Mouse (Mus musculus): ENCODE measurements around the gene Tmem163. TPM values are rescaled to one million over a fixed set of nuclear protein-coding genes. Genes with fewer than 3 reads are reported as not detected.
A peak's percentile ranks its signal among the peaks of the same experiment; 100 is the strongest.

Gene Tmem163
- polyA plus RNA-seq, 1 experiment from 2014 or later: 1.4 TPM

DNA sequence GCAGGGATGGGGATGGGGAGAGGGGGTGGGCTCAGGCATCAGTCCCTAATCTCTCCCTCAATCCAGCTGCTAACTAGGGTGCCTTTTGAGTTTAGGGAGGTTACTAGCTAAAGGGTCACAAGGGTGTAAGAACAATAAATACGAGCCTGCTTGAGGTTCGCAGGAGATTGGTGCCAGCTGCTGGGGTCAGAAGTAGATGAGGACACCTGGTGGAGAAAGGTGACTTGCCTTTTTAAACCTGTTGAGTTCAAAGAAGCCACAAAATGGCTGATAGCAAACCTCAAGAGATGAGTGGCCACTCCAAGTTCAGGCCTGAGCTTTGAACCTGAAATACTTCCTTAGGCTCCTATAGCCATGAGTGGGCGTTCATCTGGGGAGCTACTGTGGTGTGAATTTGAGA is 237.6 kb downstream of the Tmem163 start:
- no peak for ATAC-seq (ENCODE audit: insufficient number of reproducible peaks, low FRiP score, low TSS enrichment, low read depth)
- H3K4me1 ChIP-seq: peaks cover 55% of the 10 kb centered on the region
- no peak overlapping the region for H3K4me2 ChIP-seq
- no peak overlapping the region for H3K4me3 ChIP-seq
- H3K9me3 ChIP-seq: no peaks in the 10 kb centered on the region
- 49% methylated on average over 3 of the region's 3 CpGs for WGBS
- H3K36me3 ChIP-seq: peaks cover 2% of the 10 kb centered on the region; the same call in 1 of the 2 replicates
- H3K27ac ChIP-seq: no peak overlapping the region
- no peak overlapping the region for H3K9ac ChIP-seq
- H3K27me3 ChIP-seq: no peaks in the 10 kb centered on the region

DNA sequence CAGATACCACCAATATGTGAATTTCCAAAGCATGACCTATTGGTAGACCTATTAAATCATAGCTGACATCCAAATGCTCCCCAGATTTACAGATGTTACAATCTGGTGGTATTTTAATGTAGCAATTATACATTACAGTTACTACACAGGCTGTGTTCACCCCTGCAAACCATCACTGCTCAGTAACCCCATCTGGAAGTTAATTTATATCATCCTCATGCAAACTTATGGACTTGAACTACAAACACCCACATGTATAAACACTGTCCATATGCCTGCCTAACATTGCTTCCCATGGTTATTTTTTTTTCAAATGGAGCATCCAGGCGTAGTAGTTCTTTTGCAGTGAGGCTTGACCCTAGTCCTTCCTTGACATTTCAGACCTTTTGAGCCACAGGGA is 238.3 kb downstream of the Tmem163 start:
- Histone ChIP-seq H3K4me2 (no peak overlapping the region), H3K9ac (no peak overlapping the region), H3K27ac (no peak overlapping the region), H3K4me1 (peaks cover 57% of the 10 kb centered on the region), H3K27me3 (no peaks in the 10 kb centered on the region), H3K4me3 (no peak overlapping the region), H3K36me3 (no peaks in the 10 kb centered on the region), H3K9me3 (no peaks in the 10 kb centered on the region)
- WGBS: 80% methylated on average over 1 of the region's 1 CpGs
- ATAC-seq (ENCODE audit: insufficient number of reproducible peaks, low FRiP score, low TSS enrichment, low read depth): no peak

DNA sequence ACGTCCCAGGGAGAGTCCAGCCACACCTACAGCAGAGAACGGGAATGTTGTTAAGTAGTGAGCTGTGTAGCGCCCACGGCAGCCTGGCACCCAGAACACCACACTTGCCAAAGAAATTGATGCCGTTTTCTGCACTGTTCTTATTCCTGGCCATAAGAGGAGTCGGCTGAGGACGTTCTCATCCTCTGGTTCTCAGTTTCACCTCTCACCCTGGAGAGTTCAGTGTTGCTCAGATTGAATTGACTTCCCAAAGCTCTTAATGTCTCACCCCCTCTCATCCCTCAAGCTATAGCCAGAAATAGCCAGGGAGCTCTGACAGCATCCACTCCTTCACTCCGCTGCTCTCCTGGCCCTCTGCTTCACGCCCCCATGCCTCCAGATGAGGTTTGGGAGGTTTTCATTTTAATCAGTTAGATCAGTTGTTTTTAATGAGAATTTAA is 239.9 kb downstream of the Tmem163 start:
- no peak for ATAC-seq (ENCODE audit: insufficient number of reproducible peaks, low FRiP score, low TSS enrichment, low read depth)
- Histone ChIP-seq H3K4me3 (no peak overlapping the region), H3K27me3 (no peaks in the 10 kb centered on the region), H3K4me1 (peaks cover 49% of the 10 kb centered on the region), H3K9me3 (no peaks in the 10 kb centered on the region), H3K36me3 (no peaks in the 10 kb centered on the region), H3K27ac (no peak overlapping the region), H3K4me2 (no peak overlapping the region), H3K9ac (no peak overlapping the region)
- 69% methylated on average over 9 of the region's 9 CpGs for WGBS

DNA sequence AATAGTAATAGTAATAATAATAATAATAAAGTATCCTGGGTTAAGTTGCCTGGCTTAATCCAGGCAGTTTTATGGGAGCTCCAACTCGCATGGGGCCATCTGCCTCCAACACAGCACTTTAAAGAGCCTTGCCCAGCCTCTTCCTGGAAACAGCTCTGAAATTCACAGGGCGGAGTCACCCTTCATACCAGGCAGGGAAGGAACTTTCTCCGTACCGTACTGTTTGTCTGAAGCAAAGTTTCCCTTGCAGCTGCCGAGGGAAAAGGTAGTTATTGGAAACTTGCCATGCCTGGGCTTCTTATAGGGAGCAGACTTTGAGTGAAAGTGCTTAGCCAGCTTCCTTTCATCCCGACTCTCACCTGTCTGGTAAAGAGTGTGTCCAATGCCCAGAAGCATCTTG is 242.3 kb downstream of the Tmem163 start:
- Histone ChIP-seq H3K27ac (no peak overlapping the region; the same call in 1 of the 2 replicates), H3K4me1 (peaks cover 33% of the 10 kb centered on the region), H3K4me3 (no peak overlapping the region), H3K9ac (no peak overlapping the region), H3K9me3 (no peaks in the 10 kb centered on the region), H3K36me3 (no peaks in the 10 kb centered on the region), H3K4me2 (no peak overlapping the region), H3K27me3 (no peaks in the 10 kb centered on the region)
- 0 out of 2 replicates have a peak, but pooled peaks have one; percentile 27 for ATAC-seq (ENCODE audit: insufficient number of reproducible peaks, low FRiP score, low TSS enrichment, low read depth)
- WGBS: 22% methylated on average over 6 of the region's 6 CpGs

Other genes starting within 250 kb of the Tmem163 start
- 0.06 and 0.07 TPM in 2 replicates for gene Acmsd, start 49.9 kb upstream of the Tmem163 start, polyA plus RNA-seq (2015; fragmentation: Nextera tagmentation; extraction: Ambion mirVana)
- 72.6 and 76.9 TPM in 2 replicates for gene Ccnt2, start 94.6 kb upstream of the Tmem163 start, polyA plus RNA-seq (2015; fragmentation: Nextera tagmentation; extraction: Ambion mirVana)
- not detected in 2 replicates for gene Map3k19, start 175.5 kb upstream of the Tmem163 start, polyA plus RNA-seq (2015; fragmentation: Nextera tagmentation; extraction: Ambion mirVana)
- 21.7 and 22.5 TPM in 2 replicates for gene Rab3gap1, start 189.2 kb upstream of the Tmem163 start, polyA plus RNA-seq (2015; fragmentation: Nextera tagmentation; extraction: Ambion mirVana)